Mouse (Mus musculus) left cerebral cortex, adult 11 months (tissue): ENCODE data around the gene Gpr150.

Experiments used
- DNase-seq: peaks from one replicate; pipeline ENCODE4 v3.0.0; 2022; ENCODE audit warnings: low spot score

Gpr150 gene

GRCm38 (mm10) chr13:76014511-76014910 lies 42.3 kb downstream of the Gpr150 start:
- DNase-seq = no peak
